Mouse (Mus musculus) midbrain, postnatal 0 days (tissue): ENCODE results near the gene Cysrt1. TPM values are rescaled to one million over a fixed set of nuclear protein-coding genes. Genes with fewer than 3 reads are reported as not detected.

Experiments used
- ATAC-seq: fragments of 200-750 bp; cut with Nextera tagmentation; 2 replicates; pipeline ENCODE4 v1.8.0; 2017; ENCODE audit warnings: moderate number of reproducible peaks, mild to moderate bottlenecking, moderate TSS enrichment, moderate library complexity; ENCODE audit not compliant: low FRiP score
- DNase-seq: peaks from one replicate; pipeline ENCODE4 v3.0.0-alpha.2; 2015; ENCODE audit warnings: low spot score
- H3K27ac ChIP-seq: fragments of 300-500 bp; sonication (generic); 2 replicates; pipeline ENCODE4 v1.5.1; 2014; ENCODE audit warnings: low read depth, mild to moderate bottlenecking, low read length, mixed read lengths
- H3K27me3 ChIP-seq: fragments of 300-500 bp; sonication (generic); 2 replicates; pipeline ENCODE4 v1.6.1; 2014; ENCODE audit warnings: low read length, control low read depth, mixed read lengths; ENCODE audit not compliant: insufficient read depth
- H3K36me3 ChIP-seq: fragments of 300-500 bp; sonication (generic); 2 replicates; pipeline ENCODE4 v1.6.1; 2014; ENCODE audit warnings: low read length, control low read depth, mixed read lengths; ENCODE audit not compliant: insufficient read depth
- H3K4me1 ChIP-seq: fragments of 300-500 bp; sonication (generic); 2 replicates; pipeline ENCODE4 v1.6.1; 2014; ENCODE audit warnings: mild to moderate bottlenecking, control low read depth, antibody characterized with exemption, low read length, mixed read lengths; ENCODE audit not compliant: insufficient read depth
- H3K4me2 ChIP-seq: fragments of 300-500 bp; sonication (generic); 2 replicates; pipeline ENCODE4 v1.6.1; 2014; ENCODE audit warnings: low read depth, mild to moderate bottlenecking, low read length, mixed read lengths; ENCODE audit not compliant: poor library complexity, severe bottlenecking
- H3K4me3 ChIP-seq: fragments of 300-500 bp; sonication (generic); 2 replicates; pipeline ENCODE4 v1.5.1; 2014; ENCODE audit warnings: low read depth, mild to moderate bottlenecking, low read length, moderate library complexity
- H3K9ac ChIP-seq: fragments of 300-500 bp; sonication (generic); replicated peaks from 2 replicates; pipeline ENCODE4 v1.6.1; 2014; ENCODE audit warnings: mild to moderate bottlenecking, low read length, moderate library complexity, mixed read lengths; ENCODE audit not compliant: poor library complexity, severe bottlenecking
- H3K9me3 ChIP-seq: fragments of 300-500 bp; sonication (generic); 2 replicates; pipeline ENCODE4 v1.6.1; 2016; ENCODE audit warnings: low read length, control low read depth
- CTCF ChIP-seq: IDR thresholded peaks from 2 replicates; pipeline ENCODE4 v1.5.1; 2016; ENCODE audit warnings: antibody characterized with exemption, mild to moderate bottlenecking
- WGBS: fragments of 180-500 bp; shearing (Covaris S2); extraction: QIAGEN DNeasy Blood & Tissue Kit; methylation state at CpG from one replicate; pipeline ENCODE4 v1.1.7; 2014; 5-methylcytosine and 5-hydroxymethylcytosine counted together
- polyA plus RNA-seq: library from polyadenylated mRNA; unstranded; fragments of >200 nt; fragmentation: Nextera tagmentation; extraction: Ambion mirVana; gene quantifications from 2 replicates; pipeline ENCODE4 v1.2.1, GENCODE M21; 2015
- total RNA-seq: library from RNA; depleted of rRNA; stranded (reverse); fragments of >200 nt; gene quantifications from 2 replicates; pipeline ENCODE4 v1.2.3, GENCODE M21; 2014

Cysrt1 gene
- total and polyA plus RNA-seq, 2 experiments from 2014 or later: 0.19 to 1.2 TPM

DNA sequence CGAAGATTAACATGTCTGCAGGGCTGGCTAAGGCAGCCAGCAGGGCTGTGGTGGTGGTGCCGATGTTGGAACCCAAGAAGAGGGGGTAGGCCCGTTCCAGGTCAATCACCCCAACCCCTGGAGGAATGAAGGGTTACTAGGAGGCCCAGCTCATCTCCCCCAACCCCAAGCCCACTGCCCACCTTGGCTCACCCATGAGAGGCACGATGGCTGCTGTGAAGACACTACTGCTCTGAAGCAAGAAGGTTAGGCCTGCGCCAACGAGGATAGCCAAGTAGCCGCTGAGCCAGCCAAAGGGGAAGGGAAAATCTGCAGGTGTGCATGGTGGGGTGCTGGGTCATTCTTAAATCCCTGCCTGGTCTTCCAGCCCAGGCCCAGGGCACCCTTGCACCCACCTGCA lies 11.7 kb downstream of the Cysrt1 start:
- no peak for DNase-seq
- no peaks in the 10 kb centered on the region for H3K27me3 ChIP-seq
- no peak overlapping the region for H3K4me2 ChIP-seq
- no peaks in the 10 kb centered on the region for H3K36me3 ChIP-seq
- 90% methylated on average over 7 of the region's 7 CpGs for WGBS
- H3K4me1 ChIP-seq: no peaks in the 10 kb centered on the region; the same call in 1 of the 2 replicates
- ATAC-seq: no peak
- H3K27ac ChIP-seq: no peak overlapping the region
- no peak overlapping the region for H3K4me3 ChIP-seq
- H3K9ac ChIP-seq: no peak overlapping the region
- H3K9me3 ChIP-seq: no peaks in the 10 kb centered on the region
- TF ChIP-seq CTCF: no peak

DNA sequence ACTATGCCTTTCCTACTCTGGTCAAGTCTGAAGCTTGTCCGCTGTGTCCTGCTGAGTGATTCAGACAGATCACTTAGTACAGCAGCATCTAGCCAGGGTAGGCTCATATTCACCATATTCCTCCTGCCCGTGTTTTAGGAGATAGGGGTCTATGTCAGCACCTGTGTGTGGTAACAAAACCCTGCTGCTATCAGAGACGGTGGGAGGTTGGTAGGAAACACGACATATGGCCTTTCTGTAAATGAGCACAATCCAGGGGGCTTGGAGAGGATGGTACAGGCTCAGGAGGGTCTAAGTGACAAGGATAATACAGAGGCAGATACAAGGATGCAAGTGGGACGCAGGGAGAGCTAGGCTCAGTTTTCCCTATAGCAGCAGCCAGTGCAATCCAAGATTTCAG lies 12.7 kb downstream of the Cysrt1 start:
- Histone ChIP-seq H3K4me1 (no peaks in the 10 kb centered on the region; the same call in 1 of the 2 replicates), H3K27ac (no peak overlapping the region), H3K4me3 (no peak overlapping the region), H3K9ac (no peak overlapping the region), H3K36me3 (no peaks in the 10 kb centered on the region), H3K9me3 (no peaks in the 10 kb centered on the region), H3K4me2 (no peak overlapping the region), H3K27me3 (no peaks in the 10 kb centered on the region)
- TF ChIP-seq CTCF: no peak
- ATAC-seq (no peak), DNase-seq (no peak)
- 79% methylated on average over 5 of the region's 5 CpGs for WGBS

- Histone ChIP-seq H3K9ac (no peak overlapping the region), H3K9me3 (no peaks in the 10 kb centered on the region), H3K4me2 (peak overlapping the region; percentile 4), H3K4me3 (no peak overlapping the region), H3K4me1 (no peaks in the 10 kb centered on the region; the same call in 1 of the 2 replicates), H3K36me3 (no peaks in the 10 kb centered on the region), H3K27ac (peak overlapping the region; percentile 8; the same call in 1 of the 2 replicates), H3K27me3 (no peaks in the 10 kb centered on the region)
- ATAC-seq (no peak), DNase-seq (no peak)
- WGBS: 69% methylated on average over 6 of the region's 6 CpGs
- TF ChIP-seq CTCF: no peak
These were observed 13.2 kb downstream of the Cysrt1 start for GRCm38 (mm10) chr2:25228995-25229530.

- Histone ChIP-seq H3K36me3 (no peaks in the 10 kb centered on the region), H3K4me3 (no peak overlapping the region), H3K4me1 (peaks cover 3% of the 10 kb centered on the region; the same call in 1 of the 2 replicates), H3K9ac (no peak overlapping the region), H3K9me3 (no peaks in the 10 kb centered on the region), H3K27me3 (no peaks in the 10 kb centered on the region), H3K27ac (peak overlapping the region; percentile 77), H3K4me2 (peak overlapping the region; percentile 4)
- peak; percentile 79 for TF ChIP-seq CTCF
- DNase-seq: peak; percentile 91
- peak; percentile 39 for ATAC-seq
- 2% methylated on average over 7 of the region's 7 CpGs for WGBS
These were observed 13.8 kb downstream of the Cysrt1 start for GRCm38 (mm10) chr2:25228431-25228889.

DNA sequence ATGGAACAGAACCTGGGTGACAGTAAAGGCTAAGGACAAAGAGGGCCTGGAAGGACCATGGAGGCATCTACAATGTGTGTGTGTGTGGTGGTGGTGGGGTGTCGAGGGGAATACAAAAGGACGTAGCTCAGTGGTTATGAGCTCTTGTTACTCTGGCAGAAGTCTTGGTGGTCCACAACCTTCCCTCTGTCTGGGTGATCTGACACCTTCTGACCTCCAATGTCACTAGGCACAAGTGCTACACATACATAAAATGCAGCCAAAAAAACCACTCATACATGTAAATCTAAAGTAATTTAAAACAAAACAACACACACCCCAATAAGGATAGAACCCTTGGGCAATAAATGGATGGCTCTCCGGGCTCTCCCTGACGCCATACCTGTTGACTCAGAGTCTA lies 14.8 kb downstream of the Cysrt1 start:
- no peak overlapping the region for H3K4me3 ChIP-seq
- no peak for ATAC-seq

GRCm38 (mm10) chr2:25226864-25227263 lies 15.4 kb downstream of the Cysrt1 start:
- DNase-seq (no peak), ATAC-seq (no peak)
- Histone ChIP-seq H3K4me2 (no peak overlapping the region), H3K36me3 (peaks cover 1% of the 10 kb centered on the region; the same call in 1 of the 2 replicates), H3K4me3 (no peak overlapping the region), H3K9ac (no peak overlapping the region), H3K9me3 (no peaks in the 10 kb centered on the region), H3K27me3 (no peaks in the 10 kb centered on the region), H3K4me1 (peaks cover 6% of the 10 kb centered on the region; the same call in 1 of the 2 replicates), H3K27ac (no peak overlapping the region)
- TF ChIP-seq CTCF: no peak
- whole genome bisulfite sequencing: 79% methylated on average over 5 of the region's 5 CpGs

More for the DNA sequence above, 14.8 kb downstream of the Cysrt1 start:
- no peak for TF ChIP-seq CTCF
- WGBS: 94% methylated on average over 4 of the region's 4 CpGs
- H3K27ac ChIP-seq: no peak overlapping the region
- no peaks in the 10 kb centered on the region for H3K27me3 ChIP-seq
- no peak overlapping the region for H3K9ac ChIP-seq
- peaks cover 6% of the 10 kb centered on the region; the same call in 1 of the 2 replicates for H3K4me1 ChIP-seq
- H3K4me2 ChIP-seq: no peak overlapping the region
- no peaks in the 10 kb centered on the region for H3K9me3 ChIP-seq
- DNase-seq: no peak
- no peaks in the 10 kb centered on the region for H3K36me3 ChIP-seq
